Mouse (Mus musculus) liver, embryonic 14.5 days (tissue): ENCODE results near the gene Hnrnpa3. TPM values are rescaled to one million over a fixed set of nuclear protein-coding genes. Genes with fewer than 3 reads are reported as not detected.
A peak's percentile ranks its signal among the peaks of the same experiment; 100 is the strongest.
"Not testable (repeated sequence)": the region's sequence is repeated elsewhere in the genome, so short reads cannot be mapped to it uniquely, and the experiment has no call there.

Experiments used
- ATAC-seq: fragments of 200-750 bp; cut with Nextera tagmentation; 2 replicates; pipeline ENCODE4 v1.8.0; 2017; ENCODE audit warnings: moderate number of reproducible peaks, mild to moderate bottlenecking, moderate library complexity; ENCODE audit not compliant: insufficient read depth
- DNase-seq, 3 experiments: peaks; one replicate each; pipeline ENCODE4 v3.0.0-alpha.2; 2012 to 2013; ENCODE audit warnings: low read depth in 3 of 3, low spot score in 3 of 3
- H3K27ac ChIP-seq: fragments of 300-500 bp; sonication (generic); 2 replicates; pipeline ENCODE4 v1.5.1; 2014; ENCODE audit warnings: moderate library complexity, mild to moderate bottlenecking, control low read depth, inconsistent platforms
- H3K27me3 ChIP-seq: fragments of 300-500 bp; sonication (generic); 2 replicates; pipeline ENCODE4 v1.6.1; 2014; ENCODE audit warnings: mild to moderate bottlenecking, low read length, moderate library complexity; ENCODE audit not compliant: control insufficient read depth, insufficient read depth
- H3K36me3 ChIP-seq: fragments of 300-500 bp; sonication (generic); replicated peaks from 2 replicates; pipeline ENCODE4 v1.6.1; 2014; ENCODE audit warnings: low read depth; ENCODE audit not compliant: control insufficient read depth, insufficient read depth
- H3K4me1 ChIP-seq, 2 experiments: fragments of 200-500 bp in 1 of 2; fragments of 300-500 bp in 1 of 2; sonication (generic) in 1 of 2; replicated peaks; 2 replicates each; pipeline ENCODE4 v1.6.1; 2012 to 2014; ENCODE audit warnings: antibody characterized with exemption in 1 of 2, inconsistent platforms in 1 of 2, low read length in 1 of 2; ENCODE audit not compliant: control insufficient read depth in 2 of 2, insufficient read depth in 2 of 2
- H3K4me2 ChIP-seq: fragments of 300-500 bp; sonication (generic); 2 replicates; pipeline ENCODE4 v1.6.1; 2014; ENCODE audit warnings: low read depth, mild to moderate bottlenecking, control low read depth, moderate library complexity
- H3K4me3 ChIP-seq, 2 experiments: fragments of 200-500 bp in 1 of 2; fragments of 300-500 bp in 1 of 2; sonication (generic) in 1 of 2; 2 replicates each; pipeline ENCODE4 v1.5.1; 2012 to 2014; ENCODE audit warnings: low read depth in 2 of 2, low read length in 2 of 2, mild to moderate bottlenecking in 2 of 2, control low read depth in 1 of 2, inconsistent platforms in 1 of 2, moderate library complexity in 1 of 2; ENCODE audit not compliant: insufficient read depth in 1 of 2
- H3K9ac ChIP-seq: fragments of 300-500 bp; sonication (generic); replicated peaks from 2 replicates; pipeline ENCODE4 v1.6.1; 2014; ENCODE audit warnings: mild to moderate bottlenecking, control low read depth, moderate library complexity
- H3K9me3 ChIP-seq: fragments of 300-500 bp; sonication (generic); 2 replicates; pipeline ENCODE4 v1.6.1; 2016; ENCODE audit warnings: low read length, mixed read lengths; ENCODE audit not compliant: control insufficient read depth
- CTCF ChIP-seq: IDR thresholded peaks from 2 replicates; pipeline ENCODE4 v1.5.1; 2016; ENCODE audit warnings: antibody characterized with exemption, low read depth, control low read depth
- EP300 ChIP-seq: IDR thresholded peaks from 2 replicates; pipeline ENCODE4 v1.6.1; 2016; ENCODE audit warnings: antibody characterized with exemption, low read depth
- WGBS: fragments of 180-500 bp; shearing (Covaris S2); extraction: QIAGEN DNeasy Blood & Tissue Kit; methylation state at CpG from one replicate; pipeline ENCODE4 v1.1.7; 2014; ENCODE audit not compliant: insufficient replicate concordance; 5-methylcytosine and 5-hydroxymethylcytosine counted together
- polyA plus RNA-seq, 2 experiments: library from polyadenylated mRNA; depleted of rRNA in 1 of 2; stranded (reverse) in 1 of 2; unstranded in 1 of 2; fragments of >200 nt; fragmentation: Nextera tagmentation in 1 of 2; extraction: Ambion mirVana in 1 of 2; gene quantifications; 2 replicates each; pipeline versions ENCODE4 v1.2.1 to v1.2.3; 2012 to 2014

Hnrnpa3 gene
- polyA plus RNA-seq (2012; rRNA removed) = 189 and 409 TPM in 2 replicates
- polyA plus RNA-seq (2014; fragmentation: Nextera tagmentation; extraction: Ambion mirVana) = 85.0 and 93.4 TPM in 2 replicates

- under 1% methylated on average over 101 of the region's 102 CpGs for WGBS
- Histone ChIP-seq H3K27ac (peak within 1 kb of the TSS; percentile 90), H3K4me1 (peaks cover 14 to 17% of the 10 kb centered on the region in 2 experiments; a peak in 3 of 4 replicates), H3K36me3 (peaks cover 35% of the 10 kb centered on the region), H3K4me3 (peak within 1 kb of the TSS; percentile 70 to 100), H3K27me3 (no peaks in the 10 kb centered on the region), H3K9ac (peak within 1 kb of the TSS; percentile 99), H3K9me3 (no peaks in the 10 kb centered on the region), H3K4me2 (peak within 1 kb of the TSS; percentile 95)
- peak; percentile 97 for DNase-seq
- peak; percentile 92 for ATAC-seq
- TF ChIP-seq CTCF = no peak
- TF ChIP-seq EP300 = no peak
Measured at GRCm38 (mm10) chr2:75658727-75659628, at the start of gene Hnrnpa3. Hnrnpa3 (plus strand) TSS chr2:75659261.

GRCm38 (mm10) chr2:75609971-75610370, 49.1 kb upstream of the Hnrnpa3 start:
- Histone ChIP-seq H3K27me3 (peaks cover 33% of the 10 kb centered on the region), H3K36me3 (no peaks in the 10 kb centered on the region), H3K4me3 (no peak overlapping the region), H3K9me3 (no peaks in the 10 kb centered on the region), H3K4me2 (peak overlapping the region; percentile 32), H3K4me1 (peaks cover 0 to 6% of the 10 kb centered on the region in 2 experiments; a peak in 3 of 4 replicates), H3K9ac (no peak overlapping the region), H3K27ac (no peak overlapping the region)
- DNase-seq = no peak
- WGBS = 44% methylated on average over 15 of the region's 15 CpGs
- ATAC-seq = no peak
- TF ChIP-seq CTCF = no peak
- TF ChIP-seq EP300 = no peak

GRCm38 (mm10) chr2:75610602-75611001, 48.5 kb upstream of the Hnrnpa3 start:
- ATAC-seq, H3K4me2 ChIP-seq, H3K9ac ChIP-seq, H3K36me3 ChIP-seq, H3K27ac ChIP-seq, H3K9me3 ChIP-seq, DNase-seq, H3K4me3 ChIP-seq, H3K4me1 ChIP-seq: not testable (repeated sequence)
- 54% methylated on average over 7 of the region's 7 CpGs for WGBS
- H3K27me3 ChIP-seq = peaks cover 33% of the 10 kb centered on the region

GRCm38 (mm10) chr2:75611041-75611805, 47.8 kb upstream of the Hnrnpa3 start:
- Histone ChIP-seq H3K4me1 (peaks cover 0 to 6% of the 10 kb centered on the region in 2 experiments; a peak in 3 of 4 replicates), H3K27ac (no peak overlapping the region), H3K9me3 (no peaks in the 10 kb centered on the region), H3K9ac (no peak overlapping the region), H3K27me3 (peaks cover 33% of the 10 kb centered on the region), H3K36me3 (no peaks in the 10 kb centered on the region), H3K4me3 (no peak overlapping the region), H3K4me2 (no peak overlapping the region)
- no peak for ATAC-seq
- no peak for DNase-seq
- no peak for TF ChIP-seq EP300
- no peak for TF ChIP-seq CTCF
- 55% methylated on average over 15 of the region's 15 CpGs for WGBS

- peaks cover 0 to 6% of the 10 kb centered on the region in 2 experiments; a peak in 3 of 4 replicates for H3K4me1 ChIP-seq
- DNase-seq (no peak), ATAC-seq (no peak)
- peaks cover 27% of the 10 kb centered on the region for H3K27me3 ChIP-seq
- 76% methylated on average over 2 of the region's 2 CpGs for WGBS
- no peaks in the 10 kb centered on the region for H3K9me3 ChIP-seq
- TF ChIP-seq CTCF (no peak), EP300 (no peak)
- H3K36me3 ChIP-seq = no peaks in the 10 kb centered on the region
- H3K27ac ChIP-seq = no peak overlapping the region
- no peak overlapping the region for H3K9ac ChIP-seq
- no peak overlapping the region for H3K4me3 ChIP-seq
- no peak overlapping the region for H3K4me2 ChIP-seq
Measured at GRCm38 (mm10) chr2:75612006-75612405, 47.1 kb upstream of the Hnrnpa3 start.
